Mouse (Mus musculus): Measurements from ENCODE around the gene Fam114a2. TPM values are rescaled to one million over a fixed set of nuclear protein-coding genes. Genes with fewer than 3 reads are reported as not detected.
A peak's percentile ranks its signal among the peaks of the same experiment; 100 is the strongest.

Fam114a2 gene
- total RNA-seq, 2 experiments from 2014 or later, result 28.4 to 59.7 TPM

GRCm38 (mm10) chr11:57522046-57522445 is 3.6 kb upstream of the Fam114a2 start:
- no peak for ATAC-seq (replicated peaks; ENCODE audit: low FRiP score, poor library complexity, severe bottlenecking)

DNA sequence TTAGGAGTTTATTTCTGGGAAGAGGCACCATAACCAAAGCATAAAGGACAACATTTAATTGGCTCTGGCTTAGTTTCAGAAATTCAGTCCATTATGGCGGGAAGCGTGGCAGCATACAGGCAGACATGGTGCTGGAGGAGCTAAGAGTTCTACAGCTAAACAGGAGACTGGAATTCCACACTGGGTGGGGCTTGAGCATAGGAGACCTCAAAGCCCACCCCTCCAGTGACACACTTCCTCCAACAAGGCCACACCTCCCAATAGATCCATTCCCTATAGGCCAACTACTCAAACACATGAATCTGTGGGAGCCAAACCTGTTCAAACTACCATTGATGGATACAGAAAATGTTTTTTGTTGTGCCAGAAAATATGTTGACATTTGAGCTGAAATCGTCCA is 2.8 kb upstream of the Fam114a2 start:
- no peak for ATAC-seq (replicated peaks; ENCODE audit: low FRiP score, poor library complexity, severe bottlenecking)

- no peak for ATAC-seq (replicated peaks; ENCODE audit: low FRiP score, poor library complexity, severe bottlenecking)
Measured at GRCm38 (mm10) chr11:57519304-57519703, 887 bp upstream of the Fam114a2 start.

GRCm38 (mm10) chr11:57518751-57519148 is 333 bp upstream of the Fam114a2 start:
- ATAC-seq (replicated peaks; ENCODE audit: low FRiP score, poor library complexity, severe bottlenecking), result no peak

DNA sequence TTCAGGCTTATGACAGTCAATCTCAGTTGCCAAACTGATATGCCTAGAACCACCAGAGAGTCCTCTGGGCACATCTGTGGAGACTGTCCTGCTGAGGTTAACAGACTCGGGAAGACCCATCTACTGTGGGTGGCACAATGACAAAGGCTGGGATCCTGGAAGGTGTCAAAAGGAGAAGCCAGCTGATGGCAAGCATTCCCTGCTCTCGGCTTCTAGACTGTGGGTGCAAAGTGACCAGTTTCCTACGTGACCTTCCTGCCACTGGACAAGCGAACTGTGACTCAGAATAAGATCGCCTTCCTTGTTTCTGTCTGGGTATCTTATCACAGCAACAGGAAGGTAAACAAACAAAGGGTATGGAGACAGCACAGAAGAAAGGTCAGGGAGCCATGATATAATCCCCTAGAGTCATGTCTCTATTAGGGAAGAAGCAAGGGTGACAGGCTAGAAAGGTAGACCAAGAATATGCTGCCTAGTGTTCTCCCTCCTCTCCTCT is 1.4 kb downstream of the Fam114a2 start:
- ATAC-seq (replicated peaks; ENCODE audit: low FRiP score, poor library complexity, severe bottlenecking), result no peak

DNA sequence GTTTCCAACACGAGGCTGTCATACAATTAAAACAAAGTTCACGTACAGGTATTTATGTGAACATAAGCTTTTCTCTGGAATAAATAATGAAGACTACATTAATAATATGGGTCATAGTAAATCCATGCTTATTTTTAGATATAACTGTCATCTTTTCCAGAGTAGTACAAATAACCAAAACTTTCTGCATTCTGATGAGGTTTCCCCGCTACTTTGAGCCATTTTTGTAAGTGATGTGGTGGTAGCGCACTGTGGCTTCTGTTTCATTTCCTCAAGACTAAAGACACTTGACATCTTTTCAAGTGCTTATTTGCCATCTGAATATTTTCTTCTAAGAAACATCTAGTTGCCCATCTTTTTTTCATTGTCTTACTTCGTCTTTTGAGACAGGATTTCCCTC is 3.2 kb downstream of the Fam114a2 start:
- ATAC-seq (replicated peaks; ENCODE audit: low FRiP score, poor library complexity, severe bottlenecking), result no peak

GRCm38 (mm10) chr11:57506899-57507298 is 11.5 kb downstream of the Fam114a2 start:
- no peak for ATAC-seq (replicated peaks; ENCODE audit: low FRiP score, poor library complexity, severe bottlenecking)

GRCm38 (mm10) chr11:57503155-57503554 is 15.3 kb downstream of the Fam114a2 start:
- ATAC-seq (replicated peaks; ENCODE audit: low FRiP score, poor library complexity, severe bottlenecking), result no peak

GRCm38 (mm10) chr11:57498215-57498614 is 20.2 kb downstream of the Fam114a2 start:
- ATAC-seq (replicated peaks; ENCODE audit: low FRiP score, poor library complexity, severe bottlenecking), result no peak

- ATAC-seq (replicated peaks; ENCODE audit: low FRiP score, poor library complexity, severe bottlenecking), result no peak
Measured at GRCm38 (mm10) chr11:57497701-57498100, 20.7 kb downstream of the Fam114a2 start.

- ATAC-seq (replicated peaks; ENCODE audit: low FRiP score, poor library complexity, severe bottlenecking), result no peak
Measured at GRCm38 (mm10) chr11:57496462-57497039, 21.9 kb downstream of the Fam114a2 start.

DNA sequence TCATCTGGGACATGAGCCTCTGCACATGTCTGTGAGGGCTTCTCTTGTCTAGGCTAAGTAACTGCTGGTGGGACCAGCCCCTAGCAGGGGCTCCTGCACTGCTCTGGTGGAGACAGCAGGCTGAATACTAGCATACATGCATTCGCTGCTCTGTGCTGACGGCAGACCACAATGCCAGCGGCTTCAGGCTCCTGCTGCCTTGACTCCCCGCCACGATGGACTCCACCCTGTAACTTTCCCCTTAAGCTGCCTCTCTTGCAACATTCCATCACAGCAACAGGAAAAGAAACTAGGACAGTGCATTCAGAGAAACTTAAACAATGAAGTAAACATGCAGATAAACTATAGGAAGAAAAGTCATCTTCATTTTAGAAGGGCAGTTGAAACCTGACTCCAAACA is 30.0 kb downstream of the Fam114a2 start:
- no peak for ATAC-seq (replicated peaks; ENCODE audit: low FRiP score, poor library complexity, severe bottlenecking)

GRCm38 (mm10) chr11:57478077-57478476 is 40.3 kb downstream of the Fam114a2 start:
- no peak for ATAC-seq (replicated peaks; ENCODE audit: low FRiP score, poor library complexity, severe bottlenecking)

GRCm38 (mm10) chr11:57475119-57475518 is 43.3 kb downstream of the Fam114a2 start:
- ATAC-seq (replicated peaks; ENCODE audit: low FRiP score, poor library complexity, severe bottlenecking), result 0 out of 2 replicates have a peak, but pooled peaks have one; percentile 54

DNA sequence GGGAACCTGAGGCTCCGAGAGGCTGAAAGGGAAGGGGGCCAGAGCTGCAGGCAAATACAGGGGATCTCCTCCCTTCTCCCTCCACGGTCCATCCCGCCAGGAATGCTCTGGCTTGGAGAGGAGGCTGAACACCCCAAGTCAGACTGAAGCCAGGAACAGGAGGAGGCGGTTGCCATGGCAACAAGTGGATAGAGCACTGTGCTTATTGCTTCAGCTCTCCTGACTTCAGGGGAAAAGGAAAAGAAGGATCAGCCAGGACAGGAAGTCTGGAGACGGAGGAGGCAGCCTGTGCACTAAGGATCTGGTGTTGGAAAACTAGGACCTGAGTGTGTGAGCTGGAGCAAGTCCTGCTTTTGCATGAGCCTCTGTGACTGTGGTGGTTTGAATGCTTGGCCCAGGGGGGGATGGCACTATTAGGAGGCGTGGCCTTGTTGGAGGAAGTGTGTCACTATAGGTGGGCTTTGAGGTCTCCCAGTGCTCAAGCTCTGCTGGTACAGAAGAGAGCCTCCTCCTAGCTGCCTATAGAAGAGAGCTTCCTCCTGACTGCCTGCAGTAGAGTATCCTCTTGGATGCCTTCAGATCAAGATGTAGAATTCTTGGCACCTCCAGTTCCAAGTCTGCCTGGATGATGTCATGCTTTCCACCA is 44.0 kb downstream of the Fam114a2 start:
- no peak for ATAC-seq (replicated peaks; ENCODE audit: low FRiP score, poor library complexity, severe bottlenecking)

DNA sequence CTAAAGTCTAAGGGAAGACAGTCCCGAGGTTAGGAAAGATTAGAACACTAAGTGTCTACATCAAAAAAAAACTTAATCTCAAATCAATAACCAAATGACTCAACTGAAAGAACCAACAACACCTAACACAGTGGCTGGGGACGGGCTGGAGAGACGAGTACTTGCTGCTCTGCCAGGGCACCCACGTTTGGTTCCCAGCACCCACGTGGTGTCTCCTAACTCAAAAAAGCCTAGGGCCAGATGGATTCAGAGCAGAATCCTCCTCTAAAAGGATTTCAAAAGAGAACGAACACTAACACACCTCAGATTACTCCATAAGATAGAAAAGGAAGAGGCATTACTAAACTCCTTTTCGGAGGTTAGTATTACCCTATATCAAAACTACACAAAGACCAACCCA is 47.4 kb downstream of the Fam114a2 start:
- ATAC-seq (replicated peaks; ENCODE audit: low FRiP score, poor library complexity, severe bottlenecking), result no peak

GRCm38 (mm10) chr11:57470056-57470455 is 48.4 kb downstream of the Fam114a2 start:
- no peak for ATAC-seq (replicated peaks; ENCODE audit: low FRiP score, poor library complexity, severe bottlenecking)

GRCm38 (mm10) chr11:57468706-57469105 is 49.7 kb downstream of the Fam114a2 start:
- no peak for ATAC-seq (replicated peaks; ENCODE audit: low FRiP score, poor library complexity, severe bottlenecking)

DNA sequence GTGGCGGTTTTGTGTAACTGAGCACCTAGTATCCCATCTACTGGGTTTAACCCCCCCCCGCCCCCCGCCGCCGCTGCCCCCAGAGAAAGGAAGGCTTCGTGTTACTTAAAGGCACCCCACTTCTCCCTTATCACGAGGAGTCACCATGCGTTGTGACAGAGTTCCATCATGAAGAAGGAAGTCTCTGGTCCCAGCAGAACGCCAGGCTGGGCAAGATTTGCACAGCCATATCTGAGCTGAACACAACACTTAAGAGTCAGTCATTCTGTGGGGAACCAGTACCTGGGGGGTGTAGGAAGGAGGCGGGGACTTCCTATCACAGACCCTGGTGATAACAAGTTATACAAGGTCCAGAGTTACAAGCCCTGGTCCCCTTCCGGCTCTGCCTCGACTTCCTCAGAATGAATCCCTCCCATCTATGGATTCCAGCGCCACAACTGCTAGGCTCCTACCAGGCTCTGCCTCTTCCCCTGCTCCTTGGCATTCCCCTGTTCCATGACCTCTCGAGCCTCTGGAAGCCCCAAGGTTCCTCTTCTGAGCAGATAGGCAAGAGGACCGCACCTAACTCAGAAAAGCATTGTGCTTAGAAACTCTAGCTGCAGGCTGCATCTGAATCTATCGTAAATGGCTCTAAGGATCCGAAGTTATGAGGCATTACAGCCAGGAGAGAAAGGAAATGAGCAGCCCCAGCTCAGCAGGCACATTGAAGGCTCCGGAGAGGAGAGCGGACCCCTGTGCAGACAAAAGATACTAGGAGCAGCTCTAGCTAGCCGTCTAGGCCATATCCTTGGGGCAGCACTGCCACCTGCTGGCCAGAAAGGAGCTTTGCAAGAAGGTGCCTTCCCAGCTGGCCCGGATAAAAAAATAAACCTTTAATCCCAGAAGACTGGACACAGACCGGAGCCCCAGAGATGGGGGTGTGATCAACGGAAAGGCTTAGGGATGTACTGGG is 51.0 kb downstream of the Fam114a2 start:
- peak; percentile 76 for ATAC-seq (replicated peaks; ENCODE audit: low FRiP score, poor library complexity, severe bottlenecking)

DNA sequence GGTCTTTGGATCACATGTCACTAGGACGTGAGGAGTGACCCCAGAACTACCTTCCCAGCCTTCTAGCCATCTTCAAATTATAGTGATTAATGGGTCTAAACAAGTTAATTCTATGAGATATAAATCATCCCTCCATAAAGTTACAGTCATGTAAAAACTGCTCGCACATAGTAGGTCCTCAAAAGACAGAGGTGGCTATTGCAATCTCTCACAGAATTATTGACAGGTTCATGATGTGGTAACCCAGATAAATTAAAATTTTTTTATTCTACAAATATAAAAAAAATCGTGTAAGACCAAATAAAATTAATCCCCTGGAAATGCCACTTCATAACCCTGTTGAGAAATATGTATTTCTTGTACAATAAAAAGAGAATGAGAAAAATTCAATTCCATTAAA is 52.6 kb downstream of the Fam114a2 start:
- ATAC-seq (replicated peaks; ENCODE audit: low FRiP score, poor library complexity, severe bottlenecking), result no peak

Data from erythroblast, adult 5-6 weeks (primary cell).